Mouse (Mus musculus) kidney, embryonic 16.5 days (tissue): ENCODE results near the gene Laptm4a. TPM values are rescaled to one million over a fixed set of nuclear protein-coding genes. Genes with fewer than 3 reads are reported as not detected.

Source experiments
- ATAC-seq: fragments of 200-750 bp; cut with Nextera tagmentation; 2 replicates; pipeline ENCODE4 v1.8.0; 2017; ENCODE audit warnings: moderate TSS enrichment; ENCODE audit not compliant: low FRiP score, low TSS enrichment
- H3K27ac ChIP-seq: fragments of 300-500 bp; sonication (generic); 2 replicates; pipeline ENCODE4 v1.5.1; 2014; ENCODE audit warnings: low read length
- H3K27me3 ChIP-seq: fragments of 300-500 bp; sonication (generic); 2 replicates; pipeline ENCODE4 v1.6.1; 2014; ENCODE audit warnings: low read length, control low read depth, mixed read lengths; ENCODE audit not compliant: insufficient read depth
- H3K36me3 ChIP-seq: fragments of 300-500 bp; sonication (generic); 2 replicates; pipeline ENCODE4 v1.6.1; 2014; ENCODE audit warnings: low read length, control low read depth, mixed read lengths; ENCODE audit not compliant: insufficient read depth
- H3K4me1 ChIP-seq: fragments of 300-500 bp; sonication (generic); 2 replicates; pipeline ENCODE4 v1.6.1; 2014; ENCODE audit warnings: low read length, control low read depth, mixed read lengths; ENCODE audit not compliant: insufficient read depth
- H3K4me2 ChIP-seq: fragments of 300-500 bp; sonication (generic); replicated peaks from 2 replicates; pipeline ENCODE4 v1.6.1; 2014; ENCODE audit warnings: low read depth, low read length
- H3K4me3 ChIP-seq: fragments of 300-500 bp; sonication (generic); 2 replicates; pipeline ENCODE4 v1.5.1; 2014; ENCODE audit warnings: mild to moderate bottlenecking, low read length
- H3K9ac ChIP-seq: fragments of 300-500 bp; sonication (generic); replicated peaks from 2 replicates; pipeline ENCODE4 v1.6.1; 2014; ENCODE audit warnings: low read length
- H3K9me3 ChIP-seq: fragments of 300-500 bp; sonication (generic); 2 replicates; pipeline ENCODE4 v1.6.1; 2016; ENCODE audit warnings: low read length, control low read depth
- WGBS: fragments of 180-500 bp; shearing (Covaris S2); extraction: QIAGEN DNeasy Blood & Tissue Kit; methylation state at CpG from one replicate; pipeline ENCODE4 v1.1.7; 2014; 5-methylcytosine and 5-hydroxymethylcytosine counted together
- polyA plus RNA-seq: library from polyadenylated mRNA; unstranded; fragments of >200 nt; fragmentation: Nextera tagmentation; extraction: Ambion mirVana; gene quantifications from 2 replicates; pipeline ENCODE4 v1.2.1, GENCODE M21; 2015

The Laptm4a gene
- polyA plus RNA-seq, 1 experiment from 2014 or later: 343 TPM

DNA sequence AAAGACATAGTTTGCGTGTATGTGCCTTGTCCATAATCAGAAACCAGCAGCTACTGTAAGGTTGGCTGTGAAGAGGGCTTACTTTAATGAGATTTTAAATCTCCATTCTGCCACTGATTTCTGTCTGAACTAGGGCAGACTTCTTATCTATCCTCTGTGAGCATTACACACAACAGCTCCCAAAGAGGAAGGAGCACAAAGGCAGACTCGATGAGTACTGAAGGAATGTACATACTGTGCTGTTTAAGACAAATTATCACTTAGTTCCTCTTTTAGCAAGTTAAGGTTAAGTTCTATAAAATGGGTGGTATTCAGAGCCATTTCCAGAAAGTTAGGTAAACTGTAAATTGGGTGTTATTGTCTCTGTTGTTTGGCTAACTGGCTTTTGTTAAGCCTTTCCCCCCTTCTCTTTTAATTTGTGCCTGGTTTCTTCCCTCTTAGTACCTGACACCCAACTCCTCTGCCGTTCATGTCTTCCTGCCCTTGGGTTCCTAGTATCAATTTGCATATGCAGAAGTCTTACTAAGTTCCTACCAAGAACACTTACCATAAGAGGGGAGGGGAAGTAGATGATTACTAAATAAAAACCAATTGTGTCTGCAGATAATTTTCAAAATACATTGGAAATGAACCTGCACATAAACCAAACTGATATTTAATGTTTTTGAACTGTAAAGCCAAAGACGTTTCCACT is 20.4 kb downstream of the Laptm4a start:
- Histone ChIP-seq H3K4me1 (0 out of 2 replicates have a peak, but pooled peaks cover under 1% of the 10 kb centered on the region), H3K4me3 (no peak overlapping the region), H3K27me3 (no peaks in the 10 kb centered on the region), H3K27ac (no peak overlapping the region), H3K9me3 (no peaks in the 10 kb centered on the region), H3K9ac (no peak overlapping the region), H3K4me2 (no peak overlapping the region), H3K36me3 (peaks cover 27% of the 10 kb centered on the region)
- ATAC-seq: no peak
- WGBS: 66% methylated on average over 4 of the region's 4 CpGs

DNA sequence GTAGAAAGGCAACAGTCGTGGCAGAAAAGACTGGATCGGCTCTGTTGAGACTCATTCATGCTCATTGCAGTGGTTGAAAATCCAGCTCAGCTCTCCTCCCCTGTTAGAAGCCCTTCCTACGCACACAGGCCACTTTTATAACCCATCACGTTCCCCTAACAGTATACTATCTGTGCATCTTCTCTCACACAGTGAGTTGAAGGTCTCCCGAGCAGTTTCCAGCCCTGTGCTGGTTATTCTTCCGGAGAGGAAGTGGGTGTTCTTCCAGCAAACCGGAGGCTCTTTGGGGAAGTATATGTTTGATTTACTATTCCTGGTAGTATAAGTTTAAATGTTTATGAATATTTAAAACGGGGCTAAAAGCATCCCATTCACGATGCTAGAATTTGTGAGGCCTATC is 25.7 kb downstream of the Laptm4a start:
- Histone ChIP-seq H3K27me3 (peaks cover 10% of the 10 kb centered on the region), H3K4me1 (peaks cover 13% of the 10 kb centered on the region), H3K27ac (no peak overlapping the region), H3K9me3 (no peaks in the 10 kb centered on the region), H3K4me3 (peak overlapping the region; percentile 53), H3K36me3 (no peaks in the 10 kb centered on the region), H3K9ac (peak overlapping the region; percentile 15; the same call in 1 of the 2 replicates), H3K4me2 (peak overlapping the region; percentile 97)
- 42% methylated on average over 9 of the region's 9 CpGs for WGBS
- no peak for ATAC-seq

GRCm38 (mm10) chr12:8947714-8948464 is 26.4 kb downstream of the Laptm4a start, which contains the start of gene Matn3:
Gene Matn3 (plus strand): TSS chr12:8947929.
- Histone ChIP-seq H3K27me3 (peaks cover 10% of the 10 kb centered on the region), H3K9ac (peak within 1 kb of the TSS; percentile 66), H3K4me2 (peak within 1 kb of the TSS; percentile 97), H3K4me3 (peak within 1 kb of the TSS; percentile 53), H3K4me1 (peaks cover 13% of the 10 kb centered on the region), H3K27ac (no peak within 1 kb of the TSS), H3K36me3 (no peaks in the 10 kb centered on the region), H3K9me3 (no peaks in the 10 kb centered on the region)
- under 1% methylated on average over 42 of the region's 42 CpGs for WGBS
- peak; percentile 91 for ATAC-seq

DNA sequence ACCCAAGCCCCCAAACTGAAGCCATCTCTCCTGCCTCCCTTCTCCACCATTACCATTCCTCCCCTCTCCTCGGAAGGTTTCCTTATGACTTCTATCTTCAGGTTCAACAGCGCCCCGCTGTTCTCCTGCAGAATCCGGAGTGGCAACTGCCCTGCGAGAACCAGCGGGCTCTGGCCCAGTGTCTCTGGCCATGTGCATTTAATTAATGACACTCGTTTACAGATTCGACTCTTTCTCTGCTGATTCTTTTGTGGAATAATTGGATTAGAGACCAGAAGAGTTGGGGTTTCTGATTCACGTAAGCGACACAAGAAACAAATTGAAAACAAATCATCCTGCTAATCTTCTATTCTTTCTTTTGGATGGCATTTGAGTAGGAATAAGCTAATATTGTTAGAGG is 31.7 kb downstream of the Laptm4a start:
- no peaks in the 10 kb centered on the region for H3K9me3 ChIP-seq
- H3K27ac ChIP-seq: no peak overlapping the region
- H3K4me1 ChIP-seq: peaks cover 3% of the 10 kb centered on the region; the same call in 1 of the 2 replicates
- WGBS: 83% methylated on average over 10 of the region's 10 CpGs
- no peaks in the 10 kb centered on the region for H3K36me3 ChIP-seq
- ATAC-seq: no peak
- H3K9ac ChIP-seq: no peak overlapping the region
- H3K4me2 ChIP-seq: no peak overlapping the region
- H3K27me3 ChIP-seq: peaks cover 10% of the 10 kb centered on the region
- H3K4me3 ChIP-seq: no peak overlapping the region

DNA sequence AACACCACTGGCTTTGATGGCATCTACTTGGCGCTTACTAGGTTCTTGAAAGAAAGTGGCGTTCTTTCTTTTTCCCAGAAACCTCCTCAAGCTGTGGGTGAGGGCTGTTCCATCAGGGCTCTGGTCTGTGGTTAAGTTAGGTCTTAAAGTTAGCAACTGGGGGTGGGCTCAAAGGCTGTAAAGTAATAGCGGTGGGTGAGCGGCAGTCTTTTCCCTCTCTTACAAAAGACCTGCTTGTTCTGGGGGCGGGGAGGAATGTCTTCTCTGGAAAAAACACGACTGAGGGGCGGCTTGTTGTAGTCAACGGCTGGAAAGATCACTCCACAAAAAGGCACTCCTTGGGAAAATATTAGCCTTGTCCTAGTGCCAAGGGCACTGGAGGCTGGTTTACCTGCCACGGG is 32.7 kb downstream of the Laptm4a start:
- H3K27ac ChIP-seq: no peak overlapping the region
- peaks cover 3% of the 10 kb centered on the region; the same call in 1 of the 2 replicates for H3K27me3 ChIP-seq
- no peak overlapping the region for H3K4me2 ChIP-seq
- no peak overlapping the region for H3K9ac ChIP-seq
- no peaks in the 10 kb centered on the region for H3K36me3 ChIP-seq
- no peak for ATAC-seq
- 39% methylated on average over 9 of the region's 9 CpGs for WGBS
- no peak overlapping the region for H3K4me3 ChIP-seq
- no peaks in the 10 kb centered on the region for H3K9me3 ChIP-seq
- no peaks in the 10 kb centered on the region for H3K4me1 ChIP-seq

DNA sequence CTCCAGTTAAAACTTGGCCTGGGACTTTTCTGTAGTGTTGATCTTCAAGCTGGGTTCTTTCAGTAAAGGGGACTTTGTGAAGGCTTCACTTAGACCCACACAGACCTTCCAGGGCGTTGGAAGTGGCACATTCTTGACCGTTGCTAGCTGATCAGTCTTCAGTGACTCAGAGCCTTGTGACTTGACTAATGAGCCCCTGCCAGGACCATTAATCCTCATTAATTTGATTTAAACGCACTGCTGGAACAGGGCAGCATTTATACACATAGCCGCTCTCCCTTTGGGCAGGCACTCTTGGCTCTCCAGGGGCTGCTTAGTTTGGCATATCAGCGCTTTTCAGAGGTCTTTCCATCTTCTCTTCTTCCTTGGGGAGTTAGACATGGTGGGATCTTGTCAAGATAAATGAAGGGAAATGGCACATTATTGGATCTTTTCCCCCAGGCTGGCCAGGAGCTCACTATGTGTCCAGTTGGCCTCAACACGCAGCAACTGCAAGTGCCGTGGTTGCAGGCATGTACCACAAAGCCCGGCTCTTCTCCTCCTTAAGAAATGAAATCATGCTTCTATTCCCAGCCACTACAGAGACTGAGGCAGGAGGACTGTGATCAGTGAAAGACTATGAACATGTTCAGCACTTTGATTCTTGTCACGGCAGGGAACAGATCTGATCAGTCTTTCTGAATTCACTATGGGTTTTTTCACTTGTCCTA is 40.3 kb downstream of the Laptm4a start:
- H3K4me3 ChIP-seq: no peak overlapping the region
- H3K36me3 ChIP-seq: no peaks in the 10 kb centered on the region
- H3K27ac ChIP-seq: no peak overlapping the region
- no peak overlapping the region for H3K4me2 ChIP-seq
- peaks cover 8% of the 10 kb centered on the region for H3K4me1 ChIP-seq
- WGBS: 37% methylated on average over 9 of the region's 9 CpGs
- no peaks in the 10 kb centered on the region for H3K27me3 ChIP-seq
- H3K9ac ChIP-seq: no peak overlapping the region
- ATAC-seq: peak; percentile 63; the same call in 1 of the 2 replicates
- no peaks in the 10 kb centered on the region for H3K9me3 ChIP-seq

- peak; percentile 91 for ATAC-seq
- no peak overlapping the region for H3K4me2 ChIP-seq
- WGBS: 7% methylated on average over 9 of the region's 9 CpGs
- H3K36me3 ChIP-seq: no peaks in the 10 kb centered on the region
- H3K4me1 ChIP-seq: peaks cover 12% of the 10 kb centered on the region; the same call in 1 of the 2 replicates
- no peak overlapping the region for H3K4me3 ChIP-seq
- H3K27me3 ChIP-seq: no peaks in the 10 kb centered on the region
- H3K27ac ChIP-seq: no peak overlapping the region
- no peaks in the 10 kb centered on the region for H3K9me3 ChIP-seq
- H3K9ac ChIP-seq: no peak overlapping the region
Observed at GRCm38 (mm10) chr12:8969828-8970227, 48.4 kb downstream of the Laptm4a start.

DNA sequence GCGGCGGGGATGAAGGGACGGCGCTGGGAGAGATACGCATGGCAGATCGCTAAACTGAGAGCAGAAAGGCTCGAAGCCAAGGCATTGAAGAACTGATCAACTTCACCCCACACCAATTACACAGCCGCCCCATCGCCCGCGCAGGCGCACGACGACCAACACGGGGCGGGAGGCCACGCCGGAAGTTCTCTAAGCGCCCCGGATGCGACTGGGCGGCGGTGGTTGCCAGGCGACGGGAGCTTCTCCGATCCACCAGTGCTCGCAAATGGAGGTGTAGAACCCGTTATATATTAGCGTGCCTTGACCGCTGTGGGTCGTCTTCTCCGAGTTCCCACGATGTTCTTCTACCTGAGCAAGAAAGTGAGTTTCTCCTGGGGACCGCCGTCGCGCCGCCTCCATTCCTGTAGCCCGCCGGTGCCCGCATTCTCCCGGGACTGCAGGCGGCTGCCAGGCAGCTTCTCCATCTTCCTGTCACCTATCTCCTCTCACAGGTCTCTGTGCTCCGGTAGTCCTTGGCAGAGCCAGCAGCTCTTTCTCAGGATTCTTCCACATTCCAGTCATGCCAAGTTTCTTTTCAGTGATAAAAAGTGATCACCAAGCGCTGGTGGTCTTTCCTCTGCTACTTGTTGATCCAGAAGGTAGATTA is 52.5 kb downstream of the Laptm4a start, which contains the start of gene Wdr35:
TSS of gene Wdr35 (plus strand) at position 73 of the 646 bp plus-strand sequence.
- WGBS: under 1% methylated on average over 45 of the region's 45 CpGs
- H3K4me1 ChIP-seq: peaks cover 12% of the 10 kb centered on the region; the same call in 1 of the 2 replicates
- peak within 1 kb of the TSS; percentile 70 for H3K9ac ChIP-seq
- 0 out of 2 replicates have a peak, but pooled peaks cover 2% of the 10 kb centered on the region for H3K9me3 ChIP-seq
- ATAC-seq: peak; percentile 89
- peak within 1 kb of the TSS; percentile 77 for H3K4me3 ChIP-seq
- H3K36me3 ChIP-seq: peaks cover 7% of the 10 kb centered on the region; the same call in 1 of the 2 replicates
- peak within 1 kb of the TSS; percentile 64 for H3K4me2 ChIP-seq
- no peaks in the 10 kb centered on the region for H3K27me3 ChIP-seq
- no peak within 1 kb of the TSS for H3K27ac ChIP-seq

GRCm38 (mm10) chr12:8975076-8975475 is 53.6 kb downstream of the Laptm4a start:
- H3K9ac ChIP-seq: no peak overlapping the region
- H3K9me3 ChIP-seq: 0 out of 2 replicates have a peak, but pooled peaks cover 2% of the 10 kb centered on the region
- H3K27ac ChIP-seq: no peak overlapping the region
- no peak overlapping the region for H3K4me2 ChIP-seq
- H3K27me3 ChIP-seq: no peaks in the 10 kb centered on the region
- H3K36me3 ChIP-seq: peaks cover 8% of the 10 kb centered on the region; the same call in 1 of the 2 replicates
- H3K4me3 ChIP-seq: no peak overlapping the region
- 100% methylated on average over 3 of the region's 3 CpGs for WGBS
- H3K4me1 ChIP-seq: peaks cover 5% of the 10 kb centered on the region; the same call in 1 of the 2 replicates
- ATAC-seq: no peak
